Mouse (Mus musculus): ENCODE measurements around the gene Gm9639.
"Not testable (repeated sequence)": the region's sequence is repeated elsewhere in the genome, so short reads cannot be mapped to it uniquely, and the experiment has no call there.

Gene Gm9639

GRCm38 (mm10) chr10:77794976-77795375 is at the start of gene Gm9639:
Gene Gm9639, minus strand, starts transcription at chr10:77795076.
- no peak for DNase-seq

GRCm38 (mm10) chr10:77839006-77839405 is 44.1 kb upstream of the Gm9639 start:
- DNase-seq: no peak

DNA sequence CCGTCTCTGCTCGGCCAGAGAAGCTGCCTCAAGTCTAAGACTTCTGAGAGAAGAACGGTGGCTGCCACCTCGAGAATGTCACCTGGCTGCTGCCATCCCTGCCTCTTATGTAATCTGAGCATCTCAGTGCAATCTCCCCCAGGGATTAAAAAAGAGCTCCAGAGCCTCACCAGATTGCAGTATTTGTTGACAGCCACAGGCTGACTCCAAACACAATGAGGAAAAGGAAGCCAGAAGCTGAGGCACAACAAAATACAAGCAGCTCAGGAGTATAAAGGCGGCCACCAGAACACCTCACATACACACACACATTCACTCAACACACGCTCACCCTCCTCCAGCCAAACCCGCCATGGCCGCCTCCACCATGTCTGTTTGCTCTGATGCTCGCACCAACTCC is 40.8 kb upstream of the Gm9639 start, which contains the start of gene Krtap10-10:
Gene Krtap10-10, plus strand, starts transcription at position 301 of the 400 bp plus-strand sequence.
- DNase-seq: no peak

GRCm38 (mm10) chr10:77826951-77827350 is 32.1 kb upstream of the Gm9639 start, which contains the start of gene Krtap10-4:
Gene Krtap10-4, minus strand, starts transcription at chr10:77827095.
- no peak for DNase-seq

- no peak for DNase-seq
Measured at GRCm38 (mm10) chr10:77819203-77819602, 24.3 kb upstream of the Gm9639 start.

- no peak for DNase-seq
Measured at GRCm38 (mm10) chr10:77818523-77818922, 23.6 kb upstream of the Gm9639 start.

- DNase-seq: no peak
Measured at GRCm38 (mm10) chr10:77815514-77815913, 20.6 kb upstream of the Gm9639 start.

DNA sequence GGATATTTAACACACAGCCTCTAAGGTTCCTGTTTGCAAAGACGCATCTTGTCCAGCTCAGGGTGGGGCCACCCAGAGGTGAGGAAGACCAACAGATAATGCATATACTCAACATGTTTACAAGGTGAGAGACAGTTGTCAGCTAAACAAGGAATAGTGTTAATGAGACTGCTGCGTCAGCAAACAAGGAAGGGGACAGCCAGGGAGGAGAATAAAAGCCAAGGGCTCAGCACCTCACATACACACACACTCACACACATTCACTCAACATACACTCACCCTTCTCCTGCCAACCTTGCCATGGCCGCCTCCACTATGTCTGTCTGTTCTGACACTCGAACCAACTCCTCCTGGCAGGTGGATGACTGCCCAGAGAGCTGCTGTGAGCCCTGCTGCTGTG is 19.5 kb upstream of the Gm9639 start, which contains the start of gene Gm2696:
Gene Gm2696, plus strand, starts transcription at position 301 of the 400 bp plus-strand sequence.
- DNase-seq: no peak

DNA sequence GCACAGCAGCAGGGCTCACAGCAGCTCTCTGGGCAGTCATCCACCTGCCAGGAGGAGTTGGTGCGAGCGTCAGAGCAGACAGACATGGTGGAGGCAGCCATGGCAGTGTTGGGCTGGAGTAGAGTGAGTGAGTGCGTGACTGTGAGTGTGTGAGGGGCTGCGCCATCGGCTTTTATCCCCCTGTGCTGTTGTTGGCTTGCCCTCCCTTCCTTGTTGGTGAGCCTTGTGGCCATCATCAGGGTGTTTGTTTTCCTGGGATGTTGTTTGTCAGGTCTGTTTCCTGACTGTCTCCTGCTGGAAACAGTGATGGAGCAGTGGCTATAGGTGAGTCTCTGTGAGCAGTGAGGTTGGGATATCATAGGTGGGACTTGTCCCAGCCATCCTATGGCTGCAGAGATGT is 16.9 kb upstream of the Gm9639 start, which contains the start of gene Gm9507:
Gene Gm9507, minus strand, starts transcription at position 101 of the 400 bp plus-strand sequence.
- DNase-seq: no peak

- no peak for DNase-seq
Measured at GRCm38 (mm10) chr10:77804095-77804494, 9.2 kb upstream of the Gm9639 start.

GRCm38 (mm10) chr10:77798921-77799508 is 4.1 kb upstream of the Gm9639 start, which contains the start of gene Gm19668:
Gene Gm19668, minus strand, starts transcription at chr10:77799133.
- DNase-seq: no peak

DNA sequence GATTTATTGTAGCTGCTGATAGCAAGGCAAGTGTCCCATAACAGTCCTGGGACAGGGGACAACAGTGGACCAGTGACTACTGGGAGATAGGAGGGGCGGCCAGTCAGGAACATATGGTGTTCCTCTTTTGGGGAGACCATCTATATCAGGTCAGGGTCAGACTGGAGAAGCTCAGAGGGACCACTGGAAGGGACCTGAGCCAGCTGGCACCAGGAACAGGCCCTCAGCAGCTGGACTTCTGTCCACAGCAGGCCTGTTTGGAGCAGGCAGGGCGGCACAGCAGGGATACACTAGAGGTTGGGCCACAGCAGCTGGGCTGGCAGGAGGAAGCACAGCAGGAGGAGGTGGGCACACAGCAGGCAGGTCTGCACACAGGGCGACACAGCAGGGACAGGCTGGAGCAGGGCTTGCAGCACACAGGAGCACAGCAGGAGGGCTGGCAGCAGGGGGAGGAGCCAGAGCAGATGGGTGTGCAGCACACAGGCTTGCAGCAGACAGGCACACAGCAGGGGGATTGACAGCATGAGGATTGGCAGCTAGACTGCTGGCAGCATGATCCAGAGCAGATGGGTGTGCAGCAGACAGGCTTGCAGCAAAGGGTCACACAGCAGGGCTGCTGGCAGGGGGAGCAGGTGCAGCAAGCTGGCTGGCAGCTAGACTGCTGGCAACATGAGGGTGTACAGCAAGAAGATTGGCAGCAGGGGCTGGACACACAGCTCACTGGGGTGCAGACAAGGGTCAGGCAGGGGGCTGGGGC is 3.5 kb upstream of the Gm9639 start:
- peak in 1 of 2 experiments; percentile 10 for DNase-seq

GRCm38 (mm10) chr10:77797677-77798076 is 2.8 kb upstream of the Gm9639 start:
- no peak for DNase-seq

DNA sequence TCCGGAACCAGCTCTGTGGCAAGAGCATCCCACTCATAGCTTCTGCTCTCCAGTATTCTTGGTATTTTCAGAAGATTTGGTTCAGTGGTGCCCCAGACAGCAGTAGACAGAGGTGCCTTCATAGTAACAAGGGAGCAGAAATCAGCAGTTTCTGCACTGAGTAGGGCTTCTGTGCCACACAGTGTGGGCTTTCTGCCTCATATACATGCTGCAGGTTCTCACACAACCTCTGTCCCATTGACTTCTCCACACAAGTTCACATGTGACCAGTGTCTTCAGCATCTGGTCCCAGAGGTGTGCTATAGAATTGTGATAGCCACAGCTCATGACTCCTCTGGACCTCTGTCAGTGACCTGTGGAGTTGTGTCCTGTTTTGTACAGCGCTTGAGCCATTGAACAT is 6.3 kb downstream of the Gm9639 start:
- no peak for DNase-seq

DNA sequence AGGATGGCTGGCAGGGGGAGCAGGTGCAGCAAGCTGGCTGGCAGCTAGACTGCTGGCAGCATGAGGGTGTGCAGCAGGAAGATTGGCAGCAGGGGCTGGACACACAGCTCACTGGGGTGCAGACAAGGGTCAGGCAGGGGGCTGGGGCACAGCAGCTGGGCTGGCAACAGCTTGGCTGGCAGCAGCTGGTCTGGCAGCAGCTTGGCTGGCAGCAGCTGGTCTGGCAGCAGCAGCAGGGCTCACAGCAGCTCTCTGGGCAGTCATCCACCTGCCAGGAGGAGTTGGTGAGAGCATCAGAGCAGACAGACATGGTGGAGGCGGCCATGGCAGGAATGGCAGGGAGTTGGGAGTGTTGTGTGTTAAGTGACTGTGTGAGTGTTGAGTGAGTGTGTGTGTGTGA is 7.0 kb downstream of the Gm9639 start, which contains the start of gene Gm7137:
Gene Gm7137, minus strand, starts transcription at position 325 of the 400 bp plus-strand sequence.
- not testable (repeated sequence) for DNase-seq

- not testable (repeated sequence) for DNase-seq
Measured at GRCm38 (mm10) chr10:77783396-77783795, 11.5 kb downstream of the Gm9639 start.

GRCm38 (mm10) chr10:77782442-77782841 is 12.4 kb downstream of the Gm9639 start, which contains the start of gene Gm3250:
Gene Gm3250, minus strand, starts transcription at chr10:77782542.
- not testable (repeated sequence) for DNase-seq

- not testable (repeated sequence) for DNase-seq
Measured at GRCm38 (mm10) chr10:77776844-77777243, 18.0 kb downstream of the Gm9639 start, which contains the start of gene Gm7138. Gene Gm7138, minus strand, starts transcription at chr10:77776944.

- not testable (repeated sequence) for DNase-seq
Measured at GRCm38 (mm10) chr10:77772142-77772541, 22.7 kb downstream of the Gm9639 start.

- DNase-seq: not testable (repeated sequence)
Measured at GRCm38 (mm10) chr10:77771225-77771624, 23.7 kb downstream of the Gm9639 start, which contains the start of gene Gm3238. Gene Gm3238, minus strand, starts transcription at chr10:77771325.

DNA sequence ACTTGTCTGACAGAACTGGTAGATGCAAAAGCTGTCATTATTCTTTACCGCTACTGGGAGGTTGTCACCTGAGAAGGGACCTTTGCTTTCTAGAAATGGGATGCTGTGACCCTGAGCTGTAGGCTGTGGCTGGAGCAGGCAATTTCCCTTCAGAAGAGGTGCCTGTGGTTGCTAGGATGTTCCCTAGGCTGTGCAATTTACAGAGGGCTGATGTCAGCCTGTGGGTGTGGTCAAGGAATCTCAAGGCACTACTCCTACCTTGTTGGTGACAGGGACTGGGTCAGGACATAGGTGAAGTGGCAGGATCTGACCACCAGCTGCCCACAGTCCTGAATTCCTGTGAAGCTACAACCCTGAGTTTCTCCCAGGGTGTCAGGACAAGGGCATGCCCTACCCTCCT is 25.1 kb downstream of the Gm9639 start:
- no peak for DNase-seq

- not testable (repeated sequence) for DNase-seq
Measured at GRCm38 (mm10) chr10:77759582-77759981, 35.3 kb downstream of the Gm9639 start, which contains the start of gene Gm3233. Gene Gm3233, minus strand, starts transcription at chr10:77759682.

GRCm38 (mm10) chr10:77753448-77753847 is 41.4 kb downstream of the Gm9639 start:
- no peak for DNase-seq
